Mouse (Mus musculus) G1E-ER4 (cell line): ENCODE measurements around the gene Srrt. TPM values are rescaled to one million over a fixed set of nuclear protein-coding genes. Genes with fewer than 3 reads are reported as not detected.

Experiments
- GATA1 ChIP-seq: IDR thresholded peaks from one replicate; pipeline ENCODE4 v1.8.0; 2012; ENCODE audit warnings: low read length, inconsistent platforms
- polyA plus RNA-seq: library from polyadenylated mRNA; stranded (reverse); fragments of >175 nt; gene quantifications from 2 replicates; pipeline ENCODE4 v1.2.3, GENCODE M21; 2012

The Srrt gene
- polyA plus RNA-seq, 1 experiment: 407 TPM

- TF ChIP-seq GATA1: no peak
Observed at GRCm38 (mm10) chr5:137315084-137315903, 7.8 kb upstream of the Srrt start.

DNA sequence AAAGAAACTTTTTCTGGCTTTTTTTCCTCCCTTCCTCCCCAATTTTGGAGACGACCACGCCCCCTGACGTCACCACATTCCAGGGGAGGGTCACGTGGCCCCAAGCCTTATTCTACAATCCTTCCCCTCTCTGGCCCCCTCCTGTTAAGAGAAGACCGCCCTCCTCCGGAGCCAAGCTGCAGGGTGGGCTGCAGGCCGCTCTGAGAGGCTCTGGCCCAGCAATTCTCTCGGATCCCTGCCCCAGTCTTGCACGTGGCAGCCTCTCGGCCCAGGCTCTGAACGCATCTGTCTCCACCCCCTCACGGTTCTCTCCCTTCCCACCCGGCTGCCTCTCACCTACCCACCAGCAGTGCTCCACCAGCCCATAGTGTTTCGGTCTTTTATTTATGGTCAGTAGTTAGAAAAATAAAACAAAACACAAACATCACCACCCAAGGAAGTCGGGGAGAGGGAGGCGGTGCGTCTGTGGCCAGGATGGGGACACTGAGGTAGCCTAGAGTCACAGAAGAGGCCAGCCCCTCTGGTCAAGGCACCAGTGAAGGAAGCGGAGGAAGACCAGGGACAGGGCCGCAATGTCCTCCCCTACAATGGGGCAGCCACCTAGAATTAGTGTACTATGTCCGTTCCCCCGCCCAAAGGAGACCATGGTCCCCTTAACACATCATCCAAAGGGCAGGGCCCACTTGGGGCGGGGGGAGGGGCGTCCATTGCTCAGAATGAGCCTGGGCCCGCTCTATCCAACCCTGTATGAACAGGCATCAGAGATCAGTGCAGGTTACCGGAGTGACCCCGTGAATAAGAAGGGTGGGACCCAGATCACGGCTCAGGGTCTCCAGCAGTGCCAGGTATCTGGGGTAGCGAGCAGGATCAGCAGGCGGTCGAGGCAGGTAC, 7.0 kb upstream of the Srrt start, which contains the start of gene Trip6:
Gene Trip6 (minus strand): TSS at position 212 of the 891 bp plus-strand sequence.
- no peak for TF ChIP-seq GATA1

GRCm38 (mm10) chr5:137313466-137314192, 6.2 kb upstream of the Srrt start:
- TF ChIP-seq GATA1: no peak

- TF ChIP-seq GATA1: no peak
Observed at GRCm38 (mm10) chr5:137308356-137308755, 882 bp upstream of the Srrt start.

- TF ChIP-seq GATA1: no peak
Observed at GRCm38 (mm10) chr5:137306439-137307005, 952 bp downstream of the Srrt start.

- TF ChIP-seq GATA1: no peak
Observed at GRCm38 (mm10) chr5:137305822-137306221, 1.7 kb downstream of the Srrt start.

- TF ChIP-seq GATA1: no peak
Observed at GRCm38 (mm10) chr5:137304816-137305215, 2.7 kb downstream of the Srrt start.

DNA sequence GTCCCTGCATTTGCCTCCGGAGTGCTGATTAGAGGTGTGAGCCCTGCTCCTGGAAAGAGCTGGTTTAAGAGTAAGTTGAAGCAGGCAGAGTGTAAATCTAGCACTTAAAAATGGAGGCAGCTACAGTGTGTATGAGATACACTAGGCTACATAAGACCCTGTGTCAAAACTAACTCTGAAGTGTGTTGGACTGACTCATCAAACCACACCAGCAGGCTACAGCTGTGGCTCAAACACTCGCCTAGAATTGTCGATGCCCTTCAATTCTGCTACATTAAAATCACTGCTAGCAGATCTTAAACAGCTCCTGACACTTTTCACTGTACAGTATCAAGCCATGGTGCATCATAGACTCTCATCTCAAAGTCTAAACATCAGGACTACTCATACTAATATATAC, 3.3 kb downstream of the Srrt start:
- no peak for TF ChIP-seq GATA1

DNA sequence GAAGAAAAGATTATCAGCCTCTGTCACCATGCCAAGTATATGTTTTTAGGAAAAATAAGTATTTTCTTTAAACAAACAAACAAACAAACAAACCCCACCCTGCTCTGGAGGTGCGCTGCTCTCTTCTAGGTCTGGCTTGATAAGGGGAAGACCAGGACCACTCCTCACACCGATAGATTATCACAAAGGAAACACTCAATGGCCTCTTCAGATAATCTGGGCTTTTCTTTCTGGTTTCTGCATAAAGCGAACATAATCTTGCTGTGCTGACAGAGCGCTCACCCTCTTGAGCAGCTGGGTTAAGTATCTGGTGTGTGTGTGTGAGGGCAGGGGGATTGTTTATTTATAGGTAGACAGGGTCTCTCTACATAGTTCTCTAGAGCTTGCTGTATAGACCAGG, 3.9 kb downstream of the Srrt start:
- TF ChIP-seq GATA1: peak; percentile 40

- no peak for TF ChIP-seq GATA1
Observed at GRCm38 (mm10) chr5:137301253-137301652, 6.2 kb downstream of the Srrt start.

GRCm38 (mm10) chr5:137299240-137299639, 8.2 kb downstream of the Srrt start:
- TF ChIP-seq GATA1: no peak

- no peak for TF ChIP-seq GATA1
Observed at GRCm38 (mm10) chr5:137297126-137297525, 10.3 kb downstream of the Srrt start.

- no peak for TF ChIP-seq GATA1
Observed at GRCm38 (mm10) chr5:137295712-137296111, 11.8 kb downstream of the Srrt start.

DNA sequence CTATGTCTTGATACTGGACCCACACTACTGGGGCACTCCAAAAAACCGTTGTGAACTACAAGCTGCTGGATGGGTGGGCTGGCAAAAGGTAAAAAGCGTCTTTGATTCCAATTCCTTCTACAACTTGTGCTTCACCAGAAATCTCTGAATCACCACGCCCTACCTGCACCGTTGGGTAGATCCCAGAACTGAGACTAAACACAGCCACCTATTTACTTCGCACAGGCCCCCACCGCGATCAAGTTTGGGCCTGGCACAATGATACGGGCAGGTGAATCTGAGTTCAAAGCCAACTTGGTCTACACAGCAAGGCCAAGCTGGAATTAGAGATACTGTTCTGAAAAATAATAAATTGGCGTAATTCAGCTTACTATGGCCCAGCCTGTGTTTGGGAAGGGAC, 12.2 kb downstream of the Srrt start:
- no peak for TF ChIP-seq GATA1

GRCm38 (mm10) chr5:137294744-137295093, 12.8 kb downstream of the Srrt start:
- no peak for TF ChIP-seq GATA1
